Mouse (Mus musculus) limb, embryonic 15.5 days (tissue): Measurements from ENCODE around the gene B3galnt1. TPM values are rescaled to one million over a fixed set of nuclear protein-coding genes. Genes with fewer than 3 reads are reported as not detected.

Experiments used
- ATAC-seq: fragments of 200-750 bp; cut with Nextera tagmentation; 2 replicates; pipeline ENCODE4 v1.8.0; 2017; ENCODE audit warnings: low read depth, moderate TSS enrichment; ENCODE audit not compliant: insufficient number of reproducible peaks, low FRiP score, low TSS enrichment
- H3K27ac ChIP-seq: fragments of 300-500 bp; sonication (generic); 2 replicates; pipeline ENCODE4 v1.5.1; 2015; ENCODE audit warnings: moderate library complexity, mild to moderate bottlenecking, inconsistent platforms
- H3K27me3 ChIP-seq: fragments of 300-500 bp; sonication (generic); 2 replicates; pipeline ENCODE4 v1.6.1; 2015; ENCODE audit warnings: inconsistent platforms
- H3K36me3 ChIP-seq: fragments of 300-500 bp; sonication (generic); 2 replicates; pipeline ENCODE4 v1.6.1; 2015; ENCODE audit warnings: inconsistent platforms
- H3K4me1 ChIP-seq: fragments of 300-500 bp; sonication (generic); 2 replicates; pipeline ENCODE4 v1.6.1; 2015; ENCODE audit warnings: inconsistent platforms
- H3K4me2 ChIP-seq: fragments of 300-500 bp; sonication (generic); 2 replicates; pipeline ENCODE4 v1.6.1; 2015; ENCODE audit warnings: mild to moderate bottlenecking, inconsistent platforms
- H3K4me3 ChIP-seq: fragments of 300-500 bp; sonication (generic); 2 replicates; pipeline ENCODE4 v1.5.1; 2015; ENCODE audit warnings: mild to moderate bottlenecking, inconsistent platforms
- H3K9ac ChIP-seq: fragments of 300-500 bp; sonication (generic); 2 replicates; pipeline ENCODE4 v1.6.1; 2015; ENCODE audit warnings: inconsistent platforms
- H3K9me3 ChIP-seq: fragments of 300-500 bp; sonication (generic); 2 replicates; pipeline ENCODE4 v1.6.1; 2016; ENCODE audit warnings: inconsistent platforms
- WGBS: fragments of 180-500 bp; shearing (Covaris S2); methylation state at CpG from one replicate; pipeline ENCODE4 v1.1.7; 2015; 5-methylcytosine and 5-hydroxymethylcytosine counted together
- polyA plus RNA-seq: library from polyadenylated mRNA; unstranded; fragments of >200 nt; fragmentation: Nextera tagmentation; extraction: Ambion mirVana; gene quantifications from 2 replicates; pipeline ENCODE4 v1.2.1, GENCODE M21; 2015

Gene B3galnt1
- polyA plus RNA-seq, 1 experiment from 2014 or later: 48.5 TPM

DNA sequence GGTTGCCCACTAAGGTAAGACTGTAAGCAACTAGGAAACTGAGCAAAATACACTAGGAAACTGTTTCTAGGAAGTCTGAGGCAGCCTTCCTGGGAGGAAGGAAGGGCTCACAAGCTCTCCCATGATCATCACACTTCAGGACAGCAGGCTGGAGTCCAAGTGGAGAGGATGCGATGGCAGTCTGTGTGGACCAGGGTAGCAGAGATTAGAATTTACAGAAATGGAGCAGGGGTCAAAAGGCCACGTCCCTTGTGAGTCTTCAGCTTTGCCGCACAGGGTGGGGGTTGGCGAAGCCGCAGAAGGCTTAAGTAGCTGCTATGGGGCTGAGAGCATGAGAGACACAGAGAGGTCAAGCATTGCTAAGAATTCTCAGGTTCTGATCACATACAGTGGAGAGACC, 37.1 kb downstream of the B3galnt1 start:
- Histone ChIP-seq H3K9me3 (no peaks in the 10 kb centered on the region), H3K4me1 (peaks cover 5% of the 10 kb centered on the region), H3K27ac (no peak overlapping the region), H3K4me2 (no peak overlapping the region), H3K36me3 (no peaks in the 10 kb centered on the region), H3K27me3 (no peaks in the 10 kb centered on the region), H3K4me3 (no peak overlapping the region), H3K9ac (no peak overlapping the region)
- WGBS: 79% methylated on average over 5 of the region's 5 CpGs
- ATAC-seq: no peak

DNA sequence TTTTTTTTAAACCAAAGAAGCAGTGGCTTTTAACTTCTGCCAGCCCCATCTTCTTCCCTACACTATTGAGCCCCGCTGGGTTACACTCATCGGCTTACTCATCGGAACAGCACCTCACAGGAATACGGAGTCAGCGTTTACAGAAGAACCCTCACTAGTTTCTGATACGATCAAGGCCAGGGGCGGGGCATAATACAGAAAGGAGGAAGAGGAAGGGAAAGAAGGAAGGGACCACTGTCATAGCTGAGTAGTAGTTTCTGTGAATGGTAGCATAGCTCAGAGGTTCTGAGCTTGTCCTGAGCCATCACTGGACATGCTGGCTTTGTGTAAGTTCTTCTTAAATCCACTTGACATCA, 38.8 kb downstream of the B3galnt1 start:
- Histone ChIP-seq H3K36me3 (no peaks in the 10 kb centered on the region), H3K9ac (no peak overlapping the region), H3K9me3 (no peaks in the 10 kb centered on the region), H3K4me1 (peaks cover 5% of the 10 kb centered on the region), H3K27me3 (no peaks in the 10 kb centered on the region), H3K27ac (no peak overlapping the region), H3K4me3 (no peak overlapping the region), H3K4me2 (no peak overlapping the region)
- 89% methylated on average over 7 of the region's 7 CpGs for WGBS
- no peak for ATAC-seq

DNA sequence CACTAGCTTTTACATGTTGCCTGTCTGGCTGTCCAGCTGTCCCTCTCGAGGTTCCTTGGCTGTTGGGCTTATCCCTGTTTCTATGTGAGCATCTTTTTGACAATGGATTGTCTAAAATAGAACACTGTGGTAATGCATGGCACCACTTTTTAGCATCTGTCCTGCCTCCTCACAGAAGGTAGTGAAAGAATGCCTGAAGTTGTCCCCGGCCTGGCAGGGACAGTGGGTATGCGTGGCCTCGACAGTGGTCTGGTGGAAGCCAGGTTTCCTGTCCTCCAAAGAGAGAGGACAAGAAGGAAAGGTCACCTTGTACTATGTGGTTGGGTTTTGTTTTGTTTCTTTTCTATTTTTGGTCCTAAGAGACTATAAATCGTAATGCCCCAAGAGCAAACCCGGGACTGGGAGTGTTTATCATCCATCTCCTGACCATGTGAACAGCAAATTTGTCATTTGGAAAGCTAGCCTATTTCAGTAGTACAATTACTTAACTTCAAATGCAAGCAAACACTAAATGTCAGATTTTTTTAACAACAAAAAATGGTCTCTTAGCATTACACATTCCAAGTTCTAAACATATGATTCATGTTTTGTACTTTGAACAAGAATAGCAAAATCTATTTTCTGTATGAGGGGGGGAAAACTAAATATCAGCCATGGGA, 39.3 kb downstream of the B3galnt1 start:
- ATAC-seq: no peak
- Histone ChIP-seq H3K36me3 (no peaks in the 10 kb centered on the region), H3K4me1 (peaks cover 5% of the 10 kb centered on the region), H3K4me3 (no peak overlapping the region), H3K9me3 (no peaks in the 10 kb centered on the region), H3K27me3 (no peaks in the 10 kb centered on the region), H3K4me2 (no peak overlapping the region), H3K27ac (no peak overlapping the region), H3K9ac (no peak overlapping the region)
- WGBS: 82% methylated on average over 6 of the region's 6 CpGs

DNA sequence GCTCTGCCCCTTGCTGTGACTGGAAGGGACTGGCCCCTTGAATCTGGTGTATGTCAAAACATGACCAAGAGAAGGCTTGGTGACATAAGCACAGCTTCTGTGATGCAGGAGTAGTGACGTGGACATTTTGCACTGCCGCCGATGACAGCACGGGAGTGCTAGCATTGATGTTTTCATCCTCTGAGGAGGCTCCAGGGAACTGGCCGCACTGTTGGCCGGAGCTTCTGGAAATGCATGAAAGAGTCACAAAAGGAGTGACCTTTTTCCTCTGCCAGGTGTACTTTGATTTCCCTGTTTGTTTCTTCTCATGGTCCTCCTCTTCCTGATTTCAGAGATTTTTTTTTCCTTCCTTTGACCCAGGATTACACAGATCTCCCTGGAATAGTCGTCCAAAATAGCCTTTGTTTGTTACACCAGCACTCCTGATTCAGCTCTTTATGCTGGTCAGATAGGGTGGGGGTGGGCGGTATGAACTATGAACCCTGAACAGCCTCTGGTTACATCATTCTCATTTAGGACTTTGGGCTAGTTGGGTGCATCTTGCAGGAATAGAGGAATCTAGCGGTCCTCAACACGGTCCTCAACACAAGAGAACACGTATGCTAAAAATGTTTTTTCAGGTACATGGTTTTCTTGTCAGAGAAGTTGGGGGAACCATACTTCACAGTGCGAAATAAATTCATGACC, 42.5 kb downstream of the B3galnt1 start:
- Histone ChIP-seq H3K27me3 (no peaks in the 10 kb centered on the region), H3K9ac (no peak overlapping the region), H3K4me1 (peaks cover 5% of the 10 kb centered on the region), H3K36me3 (no peaks in the 10 kb centered on the region), H3K27ac (no peak overlapping the region), H3K9me3 (no peaks in the 10 kb centered on the region), H3K4me3 (no peak overlapping the region), H3K4me2 (no peak overlapping the region)
- ATAC-seq: no peak
- WGBS: 81% methylated on average over 12 of the region's 12 CpGs

DNA sequence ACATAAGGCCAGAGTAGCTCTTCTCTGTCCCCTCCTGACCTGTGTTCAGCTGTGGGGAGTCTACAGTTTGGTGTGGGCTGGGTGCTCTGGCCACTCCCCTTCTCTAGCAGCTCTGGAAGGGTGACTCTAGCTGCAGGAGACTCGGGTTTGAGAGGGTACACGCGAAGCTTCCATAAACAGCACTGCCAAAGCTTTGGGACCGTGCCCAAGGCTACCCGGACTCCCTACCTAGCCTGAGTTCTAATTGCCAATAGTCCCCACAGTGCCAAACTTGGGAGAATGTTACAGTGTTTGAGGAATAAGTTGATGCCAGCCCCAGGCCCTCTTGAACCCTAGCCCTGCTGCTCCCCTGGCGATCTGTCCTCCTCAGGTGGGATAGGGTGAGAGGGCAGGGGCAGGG, 43.2 kb downstream of the B3galnt1 start:
- peaks cover 5% of the 10 kb centered on the region for H3K4me1 ChIP-seq
- WGBS: 74% methylated on average over 6 of the region's 6 CpGs
- no peak for ATAC-seq
- no peaks in the 10 kb centered on the region for H3K27me3 ChIP-seq
- H3K4me3 ChIP-seq: no peak overlapping the region
- H3K9me3 ChIP-seq: no peaks in the 10 kb centered on the region
- no peak overlapping the region for H3K9ac ChIP-seq
- no peak overlapping the region for H3K4me2 ChIP-seq
- H3K36me3 ChIP-seq: no peaks in the 10 kb centered on the region
- no peak overlapping the region for H3K27ac ChIP-seq

DNA sequence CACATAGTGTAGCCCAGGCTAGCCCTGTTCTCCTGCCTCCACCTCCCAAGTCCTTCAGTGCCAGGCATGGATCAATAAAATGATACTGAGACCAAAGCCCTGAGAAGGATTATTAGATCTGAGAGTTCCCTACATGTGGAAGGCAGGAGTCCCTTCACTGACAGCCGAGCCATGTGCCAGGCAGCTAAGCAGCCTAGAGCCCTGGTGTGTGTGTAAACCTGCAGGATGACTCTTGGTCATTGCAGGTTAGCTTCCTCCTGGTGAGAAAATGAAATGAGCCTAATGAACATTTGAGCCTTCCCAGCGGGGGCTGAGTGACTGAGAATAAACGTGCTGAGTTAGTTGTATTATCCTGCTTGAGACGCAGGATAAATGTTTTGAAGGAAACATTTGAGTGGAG, 49.2 kb downstream of the B3galnt1 start:
- Histone ChIP-seq H3K4me2 (no peak overlapping the region), H3K9me3 (no peaks in the 10 kb centered on the region), H3K9ac (no peak overlapping the region), H3K27me3 (no peaks in the 10 kb centered on the region), H3K27ac (no peak overlapping the region), H3K4me3 (no peak overlapping the region), H3K4me1 (no peaks in the 10 kb centered on the region), H3K36me3 (no peaks in the 10 kb centered on the region)
- ATAC-seq: no peak
- 79% methylated on average over 4 of the region's 4 CpGs for WGBS

DNA sequence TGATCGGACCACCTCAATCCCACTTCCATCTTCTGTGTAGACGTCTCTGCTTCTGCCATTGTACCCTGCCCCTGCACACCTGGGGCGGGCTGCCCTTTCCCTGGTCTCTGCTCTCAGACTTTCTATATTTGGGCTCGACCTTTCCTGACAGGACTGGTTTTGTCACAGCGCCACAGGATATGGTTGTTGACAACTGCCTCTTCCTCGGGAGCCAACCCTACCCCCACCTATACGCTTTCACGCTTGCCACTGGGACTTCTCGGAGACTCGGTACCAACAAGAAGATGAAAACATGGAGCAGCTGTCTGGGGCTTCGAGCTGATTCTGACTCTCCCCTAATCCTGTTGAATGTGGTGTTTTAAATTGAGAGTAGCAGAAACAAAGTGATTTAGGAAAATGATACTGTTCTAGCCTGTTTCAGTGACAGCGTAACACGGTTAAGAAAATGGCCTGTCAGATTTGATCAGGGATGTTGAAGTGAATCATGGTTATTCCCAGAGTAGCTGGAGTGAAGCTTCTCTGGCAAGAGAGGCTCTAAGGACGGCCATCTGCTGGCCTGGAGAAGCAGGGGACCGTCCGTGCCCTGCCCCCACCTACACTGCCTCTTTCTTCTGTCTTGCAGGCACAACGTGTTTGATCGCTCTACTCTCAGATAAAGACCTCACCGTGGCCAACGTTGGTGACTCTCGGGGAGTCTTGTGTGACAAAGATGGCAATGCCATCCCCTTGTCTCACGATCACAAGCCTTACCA, 49.9 kb downstream of the B3galnt1 start:
- Histone ChIP-seq H3K4me2 (no peak overlapping the region), H3K27me3 (no peaks in the 10 kb centered on the region), H3K36me3 (no peaks in the 10 kb centered on the region), H3K4me3 (no peak overlapping the region), H3K4me1 (no peaks in the 10 kb centered on the region), H3K27ac (no peak overlapping the region), H3K9ac (no peak overlapping the region), H3K9me3 (no peaks in the 10 kb centered on the region)
- no peak for ATAC-seq
- WGBS: 80% methylated on average over 22 of the region's 22 CpGs

DNA sequence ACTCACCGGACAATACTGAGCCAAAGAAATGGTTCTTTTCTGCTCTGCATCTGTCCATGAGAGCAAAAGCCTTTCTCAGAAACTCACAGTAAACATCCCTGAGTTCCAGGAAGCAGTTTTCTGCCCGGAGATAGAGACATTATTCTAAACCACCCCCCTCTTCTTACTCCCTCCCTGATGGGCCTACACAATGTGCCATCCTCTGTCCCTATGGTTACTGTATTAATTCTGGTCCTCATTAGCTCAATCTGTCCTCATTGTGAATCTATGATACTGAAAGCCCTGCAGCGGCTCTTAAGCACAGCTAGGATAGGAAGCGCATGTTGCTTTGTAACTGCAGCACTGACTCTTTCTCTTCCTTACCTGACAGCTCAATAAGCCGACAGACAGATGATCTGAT, 53.7 kb downstream of the B3galnt1 start:
- H3K9ac ChIP-seq: no peak overlapping the region
- no peak for ATAC-seq
- no peak overlapping the region for H3K4me3 ChIP-seq
- no peaks in the 10 kb centered on the region for H3K9me3 ChIP-seq
- 90% methylated on average over 5 of the region's 5 CpGs for WGBS
- H3K27me3 ChIP-seq: no peaks in the 10 kb centered on the region
- H3K4me1 ChIP-seq: 0 out of 2 replicates have a peak, but pooled peaks cover 3% of the 10 kb centered on the region
- no peaks in the 10 kb centered on the region for H3K36me3 ChIP-seq
- no peak overlapping the region for H3K4me2 ChIP-seq
- H3K27ac ChIP-seq: no peak overlapping the region

DNA sequence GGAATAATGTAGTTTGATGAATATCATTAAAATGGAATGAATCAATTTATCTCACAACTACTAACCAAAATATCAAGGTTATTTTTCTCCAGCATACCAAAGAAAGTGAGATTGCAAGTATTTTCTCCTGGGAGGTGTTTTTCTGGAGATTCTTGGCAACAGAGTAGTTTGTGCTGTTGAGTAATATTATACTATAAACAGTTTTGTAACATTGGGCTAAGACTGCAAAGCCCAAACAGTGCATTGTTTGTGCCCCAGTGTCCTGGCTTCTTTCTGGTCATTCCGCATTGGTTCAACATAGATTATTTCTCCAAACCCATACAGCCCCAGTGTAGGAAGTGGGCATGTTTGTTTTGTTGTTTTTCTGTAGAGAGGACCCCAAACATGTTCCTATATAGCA, 55.0 kb downstream of the B3galnt1 start:
- WGBS: 94% methylated on average over 1 of the region's 1 CpGs
- H3K27ac ChIP-seq: no peak overlapping the region

DNA sequence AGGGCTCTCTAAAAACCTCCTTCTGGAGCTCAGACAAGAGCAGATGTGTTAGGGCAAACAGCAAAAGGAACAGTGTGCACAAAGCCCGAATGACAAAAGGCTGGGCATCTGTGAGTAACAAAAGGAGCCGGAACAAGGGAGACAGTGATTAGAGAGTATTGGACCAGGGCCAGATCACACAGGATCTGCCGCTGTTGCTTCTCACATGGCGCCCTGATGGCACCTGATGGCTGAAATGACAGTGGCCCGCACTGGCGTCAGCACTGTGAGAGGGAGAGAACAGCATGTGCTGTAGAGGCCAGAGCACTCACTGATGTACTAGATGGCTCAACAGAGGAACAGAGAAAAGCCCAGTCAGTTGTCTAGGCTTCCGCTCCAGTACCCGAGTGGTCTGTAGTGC, 55.8 kb downstream of the B3galnt1 start:
- ATAC-seq: no peak

More for the DNA sequence above, 55.0 kb downstream of the B3galnt1 start:
- H3K9ac ChIP-seq: no peak overlapping the region
- H3K4me2 ChIP-seq: no peak overlapping the region
- no peak for ATAC-seq
- peaks cover 6% of the 10 kb centered on the region; the same call in 1 of the 2 replicates for H3K4me1 ChIP-seq
- H3K4me3 ChIP-seq: no peak overlapping the region
- no peaks in the 10 kb centered on the region for H3K27me3 ChIP-seq
- H3K9me3 ChIP-seq: no peaks in the 10 kb centered on the region
- no peaks in the 10 kb centered on the region for H3K36me3 ChIP-seq

DNA sequence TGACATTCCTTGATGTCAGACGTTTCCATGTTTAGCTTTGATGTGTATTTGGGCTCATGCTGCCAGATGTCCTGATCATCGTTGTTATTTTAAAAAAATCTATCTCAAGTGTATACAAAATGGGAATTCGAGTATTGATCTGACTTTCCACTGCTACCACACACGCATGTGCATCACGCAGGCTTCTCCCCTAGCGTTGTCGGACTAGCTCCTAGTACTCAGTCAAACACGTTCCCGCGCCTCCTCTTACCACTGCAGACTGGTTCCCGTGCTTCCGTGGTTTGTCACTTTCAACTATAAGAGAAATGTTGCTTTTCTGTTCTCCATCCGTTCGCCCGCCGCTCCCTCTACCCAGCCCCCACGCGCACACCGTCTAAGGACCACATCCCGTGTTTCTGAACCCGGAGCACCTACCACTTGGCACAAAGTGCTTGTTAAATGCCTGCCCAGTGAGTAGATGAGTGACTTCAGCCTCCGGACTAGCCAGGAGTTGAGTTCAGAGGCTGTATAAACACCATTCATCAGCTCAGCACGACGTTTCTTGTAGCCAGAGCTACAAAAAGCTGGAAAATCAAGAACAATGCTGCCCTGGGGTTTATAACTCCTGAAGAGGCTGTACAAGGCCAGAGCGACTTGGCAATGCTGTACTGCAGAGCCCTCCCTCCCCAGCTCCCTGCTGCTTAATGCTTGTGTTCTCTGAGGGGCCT, 62.7 kb downstream of the B3galnt1 start:
- WGBS: 56% methylated on average over 25 of the region's 25 CpGs
- no peak overlapping the region for H3K9ac ChIP-seq

More for the DNA sequence above, 55.8 kb downstream of the B3galnt1 start:
- H3K4me1 ChIP-seq: peaks cover 6% of the 10 kb centered on the region; the same call in 1 of the 2 replicates
- H3K4me2 ChIP-seq: no peak overlapping the region
- no peaks in the 10 kb centered on the region for H3K36me3 ChIP-seq
- H3K4me3 ChIP-seq: no peak overlapping the region
- H3K9ac ChIP-seq: no peak overlapping the region
- WGBS: 80% methylated on average over 8 of the region's 8 CpGs
- no peak overlapping the region for H3K27ac ChIP-seq
- H3K9me3 ChIP-seq: no peaks in the 10 kb centered on the region
- no peaks in the 10 kb centered on the region for H3K27me3 ChIP-seq

More for the DNA sequence above, 62.7 kb downstream of the B3galnt1 start:
- H3K4me1 ChIP-seq: peaks cover 25% of the 10 kb centered on the region
- no peaks in the 10 kb centered on the region for H3K36me3 ChIP-seq
- no peak overlapping the region for H3K4me3 ChIP-seq
- no peaks in the 10 kb centered on the region for H3K27me3 ChIP-seq
- H3K4me2 ChIP-seq: no peak overlapping the region
- no peak; the same call in 1 of the 2 replicates for ATAC-seq
- no peaks in the 10 kb centered on the region for H3K9me3 ChIP-seq
- peak overlapping the region; percentile 65 for H3K27ac ChIP-seq
